Mouse (Mus musculus) limb, embryonic 10.5 days (tissue): Measurements from ENCODE around the gene Osbpl3. TPM values are rescaled to one million over a fixed set of nuclear protein-coding genes. Genes with fewer than 3 reads are reported as not detected.

ENCODE experiments used
- DNase-seq: peaks from one replicate; pipeline ENCODE4 v3.0.0-alpha.2; 2017; ENCODE audit warnings: low spot score
- H3K27ac ChIP-seq: fragments of 300-500 bp; sonication (generic); 2 replicates; pipeline ENCODE4 v1.5.1; 2016; ENCODE audit warnings: mild to moderate bottlenecking
- H3K27me3 ChIP-seq: fragments of 300-500 bp; sonication (generic); 2 replicates; pipeline ENCODE4 v1.6.1; 2016; ENCODE audit warnings: low read depth, mild to moderate bottlenecking; ENCODE audit not compliant: poor library complexity, severe bottlenecking
- H3K36me3 ChIP-seq: fragments of 300-500 bp; sonication (generic); 2 replicates; pipeline ENCODE4 v1.6.1; 2016; ENCODE audit warnings: mild to moderate bottlenecking, moderate library complexity
- H3K4me1 ChIP-seq: fragments of 300-500 bp; sonication (generic); 2 replicates; pipeline ENCODE4 v1.6.1; 2016
- H3K4me3 ChIP-seq: fragments of 300-500 bp; sonication (generic); 2 replicates; pipeline ENCODE4 v1.5.1; 2016; ENCODE audit warnings: mild to moderate bottlenecking, moderate library complexity
- H3K9me3 ChIP-seq: fragments of 300-500 bp; sonication (generic); replicated peaks from 2 replicates; pipeline ENCODE4 v1.6.1; 2016; ENCODE audit warnings: mild to moderate bottlenecking
- WGBS: fragments of 180-500 bp; shearing (Covaris S2); methylation state at CpG from one replicate; pipeline ENCODE4 v1.1.7; 2016; 5-methylcytosine and 5-hydroxymethylcytosine counted together
- polyA plus RNA-seq: library from polyadenylated mRNA; unstranded; fragments of >200 nt; fragmentation: Nextera tagmentation; extraction: Ambion mirVana; gene quantifications from 2 replicates; pipeline ENCODE4 v1.2.1, GENCODE M21; 2016

The Osbpl3 gene
- polyA plus RNA-seq, 1 experiment from 2014 or later = 7.0 TPM

GRCm38 (mm10) chr6:50261201-50261921 lies 194.6 kb downstream of the Osbpl3 start:
- Histone ChIP-seq H3K27me3 (no peaks in the 10 kb centered on the region), H3K36me3 (no peaks in the 10 kb centered on the region), H3K27ac (peak overlapping the region; percentile 83), H3K9me3 (no peaks in the 10 kb centered on the region), H3K4me3 (peak overlapping the region; percentile 62), H3K4me1 (peaks cover 27% of the 10 kb centered on the region)
- WGBS = 3% methylated on average over 35 of the region's 35 CpGs
- peak; percentile 89 for DNase-seq

DNA sequence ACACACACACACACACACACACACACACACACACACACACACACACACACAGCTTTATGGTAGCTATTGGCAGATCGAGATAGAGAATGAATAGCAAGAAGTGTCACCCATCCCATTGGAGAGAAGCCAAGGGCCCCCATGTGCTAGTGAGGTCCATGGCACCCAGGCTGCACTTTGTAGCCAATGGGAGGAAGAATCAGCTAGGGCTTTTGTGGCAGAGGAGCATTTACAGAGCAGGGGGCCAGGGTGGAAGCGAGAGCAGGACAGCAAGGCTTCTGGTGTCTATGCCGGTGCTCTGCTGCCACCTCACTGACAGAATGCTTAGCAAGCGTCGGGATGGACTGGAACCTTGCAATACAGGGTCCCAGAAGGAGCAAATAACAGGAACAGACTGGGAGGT lies 200.6 kb downstream of the Osbpl3 start:
- no peaks in the 10 kb centered on the region for H3K9me3 ChIP-seq
- no peak overlapping the region for H3K27ac ChIP-seq
- no peaks in the 10 kb centered on the region for H3K4me1 ChIP-seq
- no peaks in the 10 kb centered on the region for H3K27me3 ChIP-seq
- DNase-seq = no peak
- H3K36me3 ChIP-seq = no peaks in the 10 kb centered on the region
- 87% methylated on average over 5 of the region's 5 CpGs for WGBS
- H3K4me3 ChIP-seq = no peak overlapping the region

- Histone ChIP-seq H3K4me3 (no peak overlapping the region), H3K4me1 (no peaks in the 10 kb centered on the region), H3K27me3 (no peaks in the 10 kb centered on the region), H3K27ac (no peak overlapping the region), H3K9me3 (no peaks in the 10 kb centered on the region), H3K36me3 (no peaks in the 10 kb centered on the region)
- no peak for DNase-seq
- WGBS = 84% methylated on average over 10 of the region's 10 CpGs
Observed at GRCm38 (mm10) chr6:50254723-50255184, 201.2 kb downstream of the Osbpl3 start.

DNA sequence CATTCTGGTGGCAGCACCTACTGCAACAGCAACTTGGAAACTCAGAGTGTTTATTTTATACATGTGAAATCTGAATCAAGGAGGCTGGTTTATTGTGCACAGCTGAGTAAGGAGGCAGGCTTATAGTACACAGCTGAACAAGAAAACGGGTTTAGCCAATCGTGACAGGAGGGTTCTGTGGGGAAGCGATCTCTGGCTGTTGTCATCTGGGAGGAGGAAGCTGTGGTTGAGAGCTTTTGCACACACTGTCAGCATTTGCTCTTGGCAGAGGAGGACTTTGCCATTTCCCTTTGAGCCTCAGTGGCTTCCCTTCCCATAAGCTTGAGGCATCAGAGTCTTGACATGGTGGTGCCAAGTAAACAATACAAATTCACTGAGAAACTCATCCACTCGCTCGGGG lies 203.3 kb downstream of the Osbpl3 start:
- H3K4me3 ChIP-seq = no peak overlapping the region
- H3K9me3 ChIP-seq = no peaks in the 10 kb centered on the region
- no peak for DNase-seq
- H3K36me3 ChIP-seq = no peaks in the 10 kb centered on the region
- 81% methylated on average over 5 of the region's 5 CpGs for WGBS
- no peaks in the 10 kb centered on the region for H3K4me1 ChIP-seq
- no peaks in the 10 kb centered on the region for H3K27me3 ChIP-seq
- H3K27ac ChIP-seq = no peak overlapping the region

DNA sequence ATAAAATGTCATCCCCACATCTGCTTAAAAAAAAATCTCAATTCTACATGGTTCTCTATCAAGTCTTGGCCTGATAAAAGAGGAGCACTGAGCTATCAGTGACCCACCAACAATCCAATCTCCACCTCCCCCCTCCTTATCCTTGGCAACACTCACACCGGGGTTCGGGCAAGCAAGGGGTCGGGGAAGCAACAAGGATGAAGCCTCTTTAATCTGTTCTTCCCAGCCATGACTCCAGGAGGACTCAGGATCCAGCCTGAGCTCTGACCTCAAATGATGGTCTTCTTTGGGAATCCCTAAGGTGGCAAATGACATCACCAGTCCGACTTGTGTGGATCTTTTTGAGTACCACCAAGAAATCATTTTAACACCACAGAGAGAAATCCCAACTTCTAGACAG lies 208.2 kb downstream of the Osbpl3 start:
- no peaks in the 10 kb centered on the region for H3K36me3 ChIP-seq
- H3K4me3 ChIP-seq = no peak overlapping the region
- DNase-seq = no peak
- WGBS = 91% methylated on average over 4 of the region's 4 CpGs
- H3K4me1 ChIP-seq = no peaks in the 10 kb centered on the region
- H3K9me3 ChIP-seq = no peaks in the 10 kb centered on the region
- H3K27ac ChIP-seq = no peak overlapping the region
- no peaks in the 10 kb centered on the region for H3K27me3 ChIP-seq

GRCm38 (mm10) chr6:50247356-50247755 lies 208.6 kb downstream of the Osbpl3 start:
- no peak overlapping the region for H3K4me3 ChIP-seq
- 91% methylated on average over 2 of the region's 2 CpGs for WGBS
- H3K9me3 ChIP-seq = no peaks in the 10 kb centered on the region
- H3K27ac ChIP-seq = no peak overlapping the region
- no peaks in the 10 kb centered on the region for H3K36me3 ChIP-seq
- H3K4me1 ChIP-seq = no peaks in the 10 kb centered on the region
- H3K27me3 ChIP-seq = no peaks in the 10 kb centered on the region
- DNase-seq = no peak

GRCm38 (mm10) chr6:50244967-50245366 lies 211.0 kb downstream of the Osbpl3 start:
- H3K9me3 ChIP-seq = no peaks in the 10 kb centered on the region
- no peak overlapping the region for H3K27ac ChIP-seq
- no peak overlapping the region for H3K4me3 ChIP-seq
- H3K27me3 ChIP-seq = no peaks in the 10 kb centered on the region
- DNase-seq = no peak
- no peaks in the 10 kb centered on the region for H3K4me1 ChIP-seq
- WGBS = 83% methylated on average over 4 of the region's 4 CpGs
- H3K36me3 ChIP-seq = no peaks in the 10 kb centered on the region

DNA sequence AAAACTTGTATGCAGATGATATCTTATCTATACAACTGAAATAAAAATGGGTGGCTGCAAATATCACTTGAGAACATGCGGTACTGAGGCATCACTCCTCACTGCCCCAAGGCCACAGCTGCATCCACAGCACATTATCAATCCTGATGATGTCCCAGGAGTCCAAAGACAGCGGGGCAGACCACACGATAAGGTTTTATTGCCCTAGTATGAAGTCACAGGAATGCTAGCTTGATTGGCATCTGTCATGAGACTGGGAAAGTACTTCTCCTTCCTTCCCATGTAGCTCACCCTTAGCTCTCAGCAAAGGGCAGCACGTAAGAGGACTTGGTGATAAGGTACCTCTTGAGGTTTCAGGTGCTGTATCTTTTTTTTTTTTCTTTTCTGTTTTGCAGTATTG lies 211.9 kb downstream of the Osbpl3 start:
- no peak for DNase-seq
- no peaks in the 10 kb centered on the region for H3K36me3 ChIP-seq
- 83% methylated on average over 4 of the region's 4 CpGs for WGBS

More for the DNA sequence above, 211.9 kb downstream of the Osbpl3 start:
- H3K9me3 ChIP-seq = no peaks in the 10 kb centered on the region
- H3K4me1 ChIP-seq = no peaks in the 10 kb centered on the region
- no peaks in the 10 kb centered on the region for H3K27me3 ChIP-seq
- H3K27ac ChIP-seq = no peak overlapping the region
- H3K4me3 ChIP-seq = no peak overlapping the region

Other genes starting within 250 kb of the Osbpl3 start
- gene Gsdme, start 192.3 kb downstream of the Osbpl3 start, polyA plus RNA-seq = 42.3 and 46.4 TPM in 2 replicates
- 80.1 and 96.7 TPM in 2 replicates for gene Cycs, start 110.3 kb upstream of the Osbpl3 start, polyA plus RNA-seq
- gene 4921507P07Rik, start 140.4 kb upstream of the Osbpl3 start, polyA plus RNA-seq = 0.24 and 0.51 TPM in 2 replicates
- gene Npvf, start 198.2 kb upstream of the Osbpl3 start, polyA plus RNA-seq = not detected in 2 replicates